Mouse (Mus musculus): ENCODE data around the gene Snapin. TPM values are rescaled to one million over a fixed set of nuclear protein-coding genes. Genes with fewer than 3 reads are reported as not detected.

Gene Snapin
- polyA plus RNA-seq, 1 experiment: 42.2 TPM

GRCm38 (mm10) chr3:90526076-90526475 lies 35.2 kb upstream of the Snapin start:
- Histone ChIP-seq H3K4me1 (ENCODE audit: control insufficient read depth, insufficient read depth, low read length) (no peaks in the 10 kb centered on the region), H3K36me3 (ENCODE audit: control insufficient read depth, insufficient read depth, low read length) (no peaks in the 10 kb centered on the region), H3K27ac (ENCODE audit: control insufficient read depth, insufficient read depth, low read depth, low read length) (no peak overlapping the region), H3K27me3 (ENCODE audit: control insufficient read depth, insufficient read depth, low read length) (no peaks in the 10 kb centered on the region), H3K4me3 (ENCODE audit: control insufficient read depth, low read depth, low read length) (no peak overlapping the region)
- no peak for TF ChIP-seq POLR2A (IDR thresholded peaks at IDR 0.05; ENCODE audit: control insufficient read depth, low read depth, low read length)
- TF ChIP-seq CTCF (IDR thresholded peaks at IDR 0.05; ENCODE audit: control insufficient read depth, insufficient read depth, insufficient replicate concordance, low read depth, low read length): no peak

- H3K27me3 ChIP-seq (ENCODE audit: control insufficient read depth, insufficient read depth, low read length): no peaks in the 10 kb centered on the region
- H3K27ac ChIP-seq (ENCODE audit: control insufficient read depth, insufficient read depth, low read depth, low read length): no peak overlapping the region
- TF ChIP-seq CTCF (IDR thresholded peaks at IDR 0.05; ENCODE audit: control insufficient read depth, insufficient read depth, insufficient replicate concordance, low read depth, low read length) (no peak), POLR2A (IDR thresholded peaks at IDR 0.05; ENCODE audit: control insufficient read depth, low read depth, low read length) (no peak)
These were observed 34.6 kb upstream of the Snapin start for GRCm38 (mm10) chr3:90525421-90525820.

GRCm38 (mm10) chr3:90517711-90518110 lies 26.9 kb upstream of the Snapin start:
- TF ChIP-seq CTCF (IDR thresholded peaks at IDR 0.05; ENCODE audit: control insufficient read depth, insufficient read depth, insufficient replicate concordance, low read depth, low read length) (no peak), POLR2A (IDR thresholded peaks at IDR 0.05; ENCODE audit: control insufficient read depth, low read depth, low read length) (no peak)
- no peak overlapping the region for H3K4me3 ChIP-seq (ENCODE audit: control insufficient read depth, low read depth, low read length)
- no peaks in the 10 kb centered on the region for H3K36me3 ChIP-seq (ENCODE audit: control insufficient read depth, insufficient read depth, low read length)
- H3K27ac ChIP-seq (ENCODE audit: control insufficient read depth, insufficient read depth, low read depth, low read length): no peak overlapping the region
- no peaks in the 10 kb centered on the region for H3K27me3 ChIP-seq (ENCODE audit: control insufficient read depth, insufficient read depth, low read length)
- peaks cover 17% of the 10 kb centered on the region for H3K4me1 ChIP-seq (ENCODE audit: control insufficient read depth, insufficient read depth, low read length)

More at GRCm38 (mm10) chr3:90525421-90525820, 34.6 kb upstream of the Snapin start:
- Histone ChIP-seq H3K36me3 (ENCODE audit: control insufficient read depth, insufficient read depth, low read length) (no peaks in the 10 kb centered on the region), H3K4me1 (ENCODE audit: control insufficient read depth, insufficient read depth, low read length) (no peaks in the 10 kb centered on the region), H3K4me3 (ENCODE audit: control insufficient read depth, low read depth, low read length) (no peak overlapping the region)

GRCm38 (mm10) chr3:90515789-90516188 lies 25.0 kb upstream of the Snapin start:
- Histone ChIP-seq H3K27me3 (ENCODE audit: control insufficient read depth, insufficient read depth, low read length) (no peaks in the 10 kb centered on the region), H3K4me1 (ENCODE audit: control insufficient read depth, insufficient read depth, low read length) (peaks cover 17% of the 10 kb centered on the region), H3K36me3 (ENCODE audit: control insufficient read depth, insufficient read depth, low read length) (no peaks in the 10 kb centered on the region), H3K4me3 (ENCODE audit: control insufficient read depth, low read depth, low read length) (no peak overlapping the region), H3K27ac (ENCODE audit: control insufficient read depth, insufficient read depth, low read depth, low read length) (no peak overlapping the region)
- no peak for TF ChIP-seq CTCF (IDR thresholded peaks at IDR 0.05; ENCODE audit: control insufficient read depth, insufficient read depth, insufficient replicate concordance, low read depth, low read length)
- no peak for TF ChIP-seq POLR2A (IDR thresholded peaks at IDR 0.05; ENCODE audit: control insufficient read depth, low read depth, low read length)

GRCm38 (mm10) chr3:90515242-90515641 lies 24.4 kb upstream of the Snapin start:
- H3K27ac ChIP-seq (ENCODE audit: control insufficient read depth, insufficient read depth, low read depth, low read length): no peak overlapping the region

GRCm38 (mm10) chr3:90514691-90515090 lies 23.9 kb upstream of the Snapin start:
- Histone ChIP-seq H3K4me1 (ENCODE audit: control insufficient read depth, insufficient read depth, low read length) (peaks cover 17% of the 10 kb centered on the region), H3K27ac (ENCODE audit: control insufficient read depth, insufficient read depth, low read depth, low read length) (0 out of 2 replicates have a peak overlapping the region, but pooled peaks have one; percentile 43), H3K4me3 (ENCODE audit: control insufficient read depth, low read depth, low read length) (peak overlapping the region; percentile 54), H3K27me3 (ENCODE audit: control insufficient read depth, insufficient read depth, low read length) (no peaks in the 10 kb centered on the region), H3K36me3 (ENCODE audit: control insufficient read depth, insufficient read depth, low read length) (no peaks in the 10 kb centered on the region)
- TF ChIP-seq POLR2A (IDR thresholded peaks at IDR 0.05; ENCODE audit: control insufficient read depth, low read depth, low read length): no peak
- TF ChIP-seq CTCF (IDR thresholded peaks at IDR 0.05; ENCODE audit: control insufficient read depth, insufficient read depth, insufficient replicate concordance, low read depth, low read length): no peak

More at GRCm38 (mm10) chr3:90515242-90515641, 24.4 kb upstream of the Snapin start:
- Histone ChIP-seq H3K4me1 (ENCODE audit: control insufficient read depth, insufficient read depth, low read length) (peaks cover 17% of the 10 kb centered on the region), H3K4me3 (ENCODE audit: control insufficient read depth, low read depth, low read length) (peak overlapping the region; percentile 54), H3K36me3 (ENCODE audit: control insufficient read depth, insufficient read depth, low read length) (no peaks in the 10 kb centered on the region), H3K27me3 (ENCODE audit: control insufficient read depth, insufficient read depth, low read length) (no peaks in the 10 kb centered on the region)
- TF ChIP-seq CTCF (IDR thresholded peaks at IDR 0.05; ENCODE audit: control insufficient read depth, insufficient read depth, insufficient replicate concordance, low read depth, low read length) (no peak), POLR2A (IDR thresholded peaks at IDR 0.05; ENCODE audit: control insufficient read depth, low read depth, low read length) (no peak)

GRCm38 (mm10) chr3:90513796-90514590 lies 23.2 kb upstream of the Snapin start, which contains the start of the genes S100a1 and S100a13:
S100a1 (minus strand) TSS chr3:90514392.
S100a13 (plus strand) TSS chr3:90514435.
- Histone ChIP-seq H3K4me1 (ENCODE audit: control insufficient read depth, insufficient read depth, low read length) (peaks cover 17% of the 10 kb centered on the region), H3K27ac (ENCODE audit: control insufficient read depth, insufficient read depth, low read depth, low read length) (peak within 1 kb of the TSS; percentile 43; the same call in 1 of the 2 replicates), H3K27me3 (ENCODE audit: control insufficient read depth, insufficient read depth, low read length) (no peaks in the 10 kb centered on the region), H3K36me3 (ENCODE audit: control insufficient read depth, insufficient read depth, low read length) (no peaks in the 10 kb centered on the region), H3K4me3 (ENCODE audit: control insufficient read depth, low read depth, low read length) (peak within 1 kb of the TSS; percentile 54)
- TF ChIP-seq POLR2A (IDR thresholded peaks at IDR 0.05; ENCODE audit: control insufficient read depth, low read depth, low read length): peak; percentile 38; the same call in 1 of the 2 replicates
- no peak for TF ChIP-seq CTCF (IDR thresholded peaks at IDR 0.05; ENCODE audit: control insufficient read depth, insufficient read depth, insufficient replicate concordance, low read depth, low read length)

All from testis, adult 2 months (tissue).